Mouse (Mus musculus): ENCODE measurements around the gene Eps8l1. TPM values are rescaled to one million over a fixed set of nuclear protein-coding genes. Genes with fewer than 3 reads are reported as not detected.

Eps8l1 gene
- polyA plus RNA-seq, 1 experiment = 15.0 TPM

DNA sequence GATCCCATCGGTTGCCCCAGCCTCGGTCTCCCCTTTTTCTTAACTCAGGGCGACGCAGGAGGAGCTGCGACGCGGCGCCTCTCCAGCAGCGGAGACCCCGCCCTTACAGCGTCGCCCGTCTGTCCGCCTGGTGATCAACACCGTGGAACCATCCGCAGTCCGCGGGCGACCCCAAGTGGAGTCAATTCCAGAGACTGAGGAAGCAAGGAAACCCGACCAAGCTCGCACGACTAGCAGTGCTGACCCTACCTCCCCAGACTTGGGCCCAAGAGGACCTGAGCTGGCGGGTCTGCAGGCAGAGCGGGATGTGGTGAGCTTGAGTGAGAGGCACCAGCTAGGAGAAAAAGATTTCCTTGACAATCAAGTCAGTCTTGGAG is 10.7 kb downstream of the Eps8l1 start:
- Histone ChIP-seq H3K4me1 (ENCODE audit: control insufficient read depth, insufficient read depth, low read length) (no peaks in the 10 kb centered on the region), H3K27ac (ENCODE audit: insufficient read depth, low read length) (no peak overlapping the region), H3K4me3 (ENCODE audit: insufficient read depth, low read length) (peak overlapping the region; percentile 54)
- TF ChIP-seq CTCF (IDR thresholded peaks at IDR 0.05; ENCODE audit: extremely low read depth, insufficient read depth, low read length) = peak; percentile 72
- TF ChIP-seq POLR2A (IDR thresholded peaks at IDR 0.05; ENCODE audit: extremely low read depth, insufficient read depth, low read length) = no peak

DNA sequence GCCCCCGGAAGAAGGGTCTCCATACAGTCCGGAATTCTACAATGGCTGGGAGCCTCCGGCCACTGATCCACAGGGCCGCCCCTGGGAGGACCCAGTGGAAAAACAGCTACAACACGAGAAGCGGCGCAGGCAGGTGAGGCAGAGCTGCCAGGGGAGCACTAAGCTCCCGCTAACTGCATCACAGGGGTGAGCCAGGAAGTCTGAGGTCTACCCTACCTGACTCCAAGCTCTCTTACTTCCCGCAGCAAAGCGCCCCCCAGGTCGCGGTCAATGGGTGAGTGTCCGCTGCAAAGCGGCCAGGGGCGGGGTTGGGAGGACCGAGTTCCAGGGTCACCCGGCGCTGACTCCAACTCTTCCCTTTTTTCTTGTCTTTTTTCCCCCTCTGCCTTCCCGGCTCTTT is 13.5 kb downstream of the Eps8l1 start:
- Histone ChIP-seq H3K27ac (ENCODE audit: insufficient read depth, low read length) (no peak overlapping the region), H3K4me3 (ENCODE audit: insufficient read depth, low read length) (no peak overlapping the region), H3K4me1 (ENCODE audit: control insufficient read depth, insufficient read depth, low read length) (0 out of 2 replicates have a peak, but pooled peaks cover 2% of the 10 kb centered on the region)
- TF ChIP-seq CTCF (IDR thresholded peaks at IDR 0.05; ENCODE audit: extremely low read depth, insufficient read depth, low read length) = no peak
- no peak for TF ChIP-seq POLR2A (IDR thresholded peaks at IDR 0.05; ENCODE audit: extremely low read depth, insufficient read depth, low read length)

DNA sequence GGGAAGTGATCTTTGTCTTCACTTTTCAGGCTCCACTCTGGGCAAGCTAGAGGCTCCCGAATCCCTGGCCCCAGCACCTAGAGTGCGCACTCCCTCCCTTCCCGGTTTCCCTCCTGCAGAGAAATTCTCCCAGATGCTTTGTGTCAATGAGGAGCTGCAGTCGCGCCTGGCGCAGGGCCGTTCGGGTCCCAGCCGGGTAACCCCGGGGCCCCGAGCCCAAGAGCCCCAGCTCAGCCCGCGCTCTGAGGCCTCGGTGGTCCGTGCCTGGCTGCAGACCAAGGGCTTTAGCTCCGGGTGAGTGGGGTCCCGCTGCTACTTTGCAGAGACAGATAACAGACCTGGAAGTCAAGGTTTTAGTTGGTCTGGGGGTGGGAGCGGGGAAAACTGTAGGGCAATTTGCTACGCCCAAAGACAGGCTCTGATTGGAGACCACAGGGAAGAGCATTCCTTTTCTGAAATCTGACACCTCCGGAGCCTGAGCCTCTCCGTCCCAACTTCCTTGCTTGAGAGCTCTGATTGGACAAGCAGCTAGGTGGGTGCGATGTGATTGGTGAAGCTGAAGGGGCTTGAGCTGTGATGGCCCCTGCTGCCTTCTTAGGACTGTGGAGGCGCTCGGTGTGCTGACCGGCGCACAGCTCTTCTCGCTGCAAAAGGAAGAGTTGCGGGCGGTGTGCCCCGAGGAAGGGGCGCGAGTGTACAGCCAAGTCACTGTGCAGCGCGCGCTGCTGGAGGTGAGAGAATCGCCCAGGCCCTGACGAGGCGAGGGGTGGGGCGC is 17.7 kb downstream of the Eps8l1 start:
- Histone ChIP-seq H3K4me1 (ENCODE audit: control insufficient read depth, insufficient read depth, low read length) (0 out of 2 replicates have a peak, but pooled peaks cover 2% of the 10 kb centered on the region), H3K27ac (ENCODE audit: insufficient read depth, low read length) (no peak overlapping the region), H3K4me3 (ENCODE audit: insufficient read depth, low read length) (peak overlapping the region; percentile 8)

DNA sequence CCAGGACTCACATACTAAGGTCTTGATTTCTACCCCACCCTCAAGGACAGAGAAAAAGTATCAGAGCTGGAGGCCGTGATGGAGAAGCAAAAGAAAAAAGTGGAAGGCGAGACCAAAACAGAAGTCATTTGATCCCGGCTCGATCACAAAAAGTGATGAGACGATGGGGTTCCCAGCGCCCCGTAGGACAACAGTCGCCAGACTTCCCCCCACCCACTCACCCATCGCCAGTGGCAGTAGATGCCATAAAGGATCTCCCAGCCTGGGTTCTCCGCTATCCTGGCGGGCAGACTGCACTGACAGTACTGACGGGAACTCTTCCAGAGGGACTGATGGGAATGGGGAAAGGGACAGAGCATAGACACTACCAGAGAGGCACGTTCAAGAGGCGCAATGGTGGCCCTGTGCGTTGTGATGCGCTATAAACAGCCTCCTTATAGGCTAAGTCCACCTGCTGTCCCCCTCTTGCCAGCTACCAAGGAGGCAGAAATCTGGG is 18.4 kb downstream of the Eps8l1 start:
- Histone ChIP-seq H3K27ac (ENCODE audit: insufficient read depth, low read length) (no peak overlapping the region), H3K4me3 (ENCODE audit: insufficient read depth, low read length) (peak overlapping the region; percentile 8), H3K4me1 (ENCODE audit: control insufficient read depth, insufficient read depth, low read length) (0 out of 2 replicates have a peak, but pooled peaks cover 2% of the 10 kb centered on the region)
- TF ChIP-seq POLR2A (IDR thresholded peaks at IDR 0.05; ENCODE audit: extremely low read depth, insufficient read depth, low read length) (no peak), CTCF (IDR thresholded peaks at IDR 0.05; ENCODE audit: extremely low read depth, insufficient read depth, low read length) (no peak)

More for the DNA sequence above, 17.7 kb downstream of the Eps8l1 start:
- TF ChIP-seq CTCF (IDR thresholded peaks at IDR 0.05; ENCODE audit: extremely low read depth, insufficient read depth, low read length) (no peak), POLR2A (IDR thresholded peaks at IDR 0.05; ENCODE audit: extremely low read depth, insufficient read depth, low read length) (0 out of 2 replicates have a peak, but pooled peaks have one; percentile 25)

DNA sequence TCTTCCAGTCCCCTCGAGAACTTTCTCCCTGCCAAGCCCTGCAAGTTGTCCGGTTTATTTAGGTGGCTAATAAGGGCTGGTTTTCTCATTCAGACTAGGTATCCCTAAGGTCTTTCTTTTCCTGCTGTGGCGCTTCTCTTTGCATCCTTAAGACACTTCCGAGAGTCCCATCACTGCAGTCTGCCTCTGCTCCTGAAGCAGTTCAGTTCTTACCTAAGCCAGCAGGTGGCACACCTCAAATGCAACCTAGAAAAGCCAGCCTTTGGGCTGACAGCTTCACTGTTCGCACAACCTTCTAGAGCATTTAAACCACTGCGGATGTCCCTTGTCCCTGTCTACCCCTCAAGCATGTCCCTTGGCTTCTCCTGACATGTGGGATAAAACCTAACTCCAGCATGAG is 19.2 kb downstream of the Eps8l1 start:
- no peak overlapping the region for H3K4me3 ChIP-seq (ENCODE audit: insufficient read depth, low read length)
- H3K4me1 ChIP-seq (ENCODE audit: control insufficient read depth, insufficient read depth, low read length) = 0 out of 2 replicates have a peak, but pooled peaks cover 2% of the 10 kb centered on the region
- no peak overlapping the region for H3K27ac ChIP-seq (ENCODE audit: insufficient read depth, low read length)
- TF ChIP-seq CTCF (IDR thresholded peaks at IDR 0.05; ENCODE audit: extremely low read depth, insufficient read depth, low read length) = peak; percentile 58
- TF ChIP-seq POLR2A (IDR thresholded peaks at IDR 0.05; ENCODE audit: extremely low read depth, insufficient read depth, low read length) = no peak

DNA sequence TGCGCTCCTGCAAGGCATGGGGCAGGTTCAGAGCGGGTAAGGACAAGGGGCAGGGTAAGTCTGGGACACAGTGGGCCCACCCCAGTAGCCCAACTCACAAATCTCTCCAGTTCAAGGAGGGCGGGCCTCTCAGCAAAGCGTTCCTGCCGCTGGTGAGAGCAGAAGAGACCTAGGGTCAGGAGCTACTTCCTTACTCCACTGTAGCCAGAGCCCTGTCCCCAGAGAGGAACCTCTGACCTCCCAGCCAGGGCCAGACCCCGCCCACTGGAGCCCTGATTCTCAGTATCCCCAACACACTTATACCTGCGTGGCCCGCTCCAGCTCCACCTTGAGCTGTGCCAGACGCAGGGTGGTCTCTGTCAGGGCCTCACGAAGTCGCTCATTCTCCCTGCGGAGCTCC is 21.8 kb downstream of the Eps8l1 start:
- Histone ChIP-seq H3K4me1 (ENCODE audit: control insufficient read depth, insufficient read depth, low read length) (0 out of 2 replicates have a peak, but pooled peaks cover 2% of the 10 kb centered on the region), H3K4me3 (ENCODE audit: insufficient read depth, low read length) (no peak overlapping the region), H3K27ac (ENCODE audit: insufficient read depth, low read length) (no peak overlapping the region)
- TF ChIP-seq POLR2A (IDR thresholded peaks at IDR 0.05; ENCODE audit: extremely low read depth, insufficient read depth, low read length) (no peak), CTCF (IDR thresholded peaks at IDR 0.05; ENCODE audit: extremely low read depth, insufficient read depth, low read length) (no peak)

DNA sequence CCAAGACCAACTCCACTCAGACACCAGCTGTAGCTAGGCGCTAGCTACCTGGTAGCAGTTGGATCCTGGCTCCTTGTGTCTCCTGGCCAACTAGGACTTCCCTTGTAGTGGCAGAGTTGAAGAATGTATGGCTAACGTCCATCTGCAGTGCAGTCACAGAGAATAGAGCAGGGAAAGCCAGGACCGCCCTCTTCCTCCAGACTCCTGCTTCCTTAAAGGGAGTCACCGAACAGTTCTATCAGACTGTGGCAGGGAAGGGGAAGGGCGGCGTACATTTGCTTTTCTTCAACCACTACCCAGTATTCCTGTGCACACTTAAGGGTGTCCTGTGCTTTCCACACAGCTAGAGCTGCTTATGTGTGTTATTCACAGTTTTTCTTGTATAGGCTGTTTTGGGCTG is 30.8 kb downstream of the Eps8l1 start:
- TF ChIP-seq CTCF (IDR thresholded peaks at IDR 0.05; ENCODE audit: extremely low read depth, insufficient read depth, low read length) (no peak), POLR2A (IDR thresholded peaks at IDR 0.05; ENCODE audit: extremely low read depth, insufficient read depth, low read length) (no peak)
- H3K27ac ChIP-seq (ENCODE audit: insufficient read depth, low read length) = no peak overlapping the region

DNA sequence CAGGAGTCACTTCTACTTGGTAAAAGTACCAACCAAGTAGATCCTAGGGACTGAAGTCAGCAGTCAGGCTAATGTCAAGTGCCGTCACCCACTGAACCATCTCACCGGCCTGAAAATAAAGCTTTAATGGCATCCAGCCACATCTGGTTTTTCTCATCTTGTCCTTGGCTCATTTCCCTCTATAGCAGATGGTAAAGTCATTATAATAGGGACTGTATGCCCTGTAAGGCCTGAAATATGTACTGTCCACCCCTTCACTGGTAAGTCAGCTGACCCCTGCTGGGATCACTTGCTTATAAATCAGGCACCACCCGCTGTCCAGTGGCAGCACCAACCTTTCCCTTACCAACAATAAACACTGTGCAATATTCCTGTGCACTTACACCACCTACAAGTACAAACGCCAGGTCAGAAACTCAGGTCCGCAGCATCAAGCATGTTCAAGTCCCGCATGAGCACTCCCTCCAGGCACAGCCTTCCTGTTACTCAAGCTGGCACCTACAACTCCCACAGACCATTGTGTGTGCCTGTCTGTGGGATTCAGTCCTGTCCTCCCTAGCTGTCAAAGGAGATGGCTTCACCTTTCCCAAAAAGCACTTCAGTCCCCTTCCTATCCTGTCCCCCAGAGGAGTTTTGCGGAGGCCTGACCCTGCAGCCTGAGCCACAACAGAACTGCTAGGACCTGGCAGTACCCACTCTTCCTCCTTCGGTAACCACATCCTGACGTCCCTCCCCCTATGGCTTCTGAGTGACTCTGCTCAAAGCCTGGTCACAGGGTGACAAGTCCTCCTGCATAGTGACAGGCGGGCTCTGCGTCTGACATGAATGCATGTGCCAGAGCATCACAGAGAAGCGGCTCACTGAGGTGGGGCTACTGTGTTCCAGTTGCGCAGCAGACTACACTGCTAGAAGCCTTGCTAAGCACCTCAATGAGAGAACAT is 32.1 kb downstream of the Eps8l1 start:
- Histone ChIP-seq H3K4me1 (ENCODE audit: control insufficient read depth, insufficient read depth, low read length) (no peaks in the 10 kb centered on the region; the same call in 1 of the 2 replicates), H3K27ac (ENCODE audit: insufficient read depth, low read length) (no peak overlapping the region), H3K4me3 (ENCODE audit: insufficient read depth, low read length) (no peak overlapping the region)
- no peak for TF ChIP-seq CTCF (IDR thresholded peaks at IDR 0.05; ENCODE audit: extremely low read depth, insufficient read depth, low read length)
- no peak for TF ChIP-seq POLR2A (IDR thresholded peaks at IDR 0.05; ENCODE audit: extremely low read depth, insufficient read depth, low read length)

More for the DNA sequence above, 30.8 kb downstream of the Eps8l1 start:
- no peaks in the 10 kb centered on the region for H3K4me1 ChIP-seq (ENCODE audit: control insufficient read depth, insufficient read depth, low read length)
- H3K4me3 ChIP-seq (ENCODE audit: insufficient read depth, low read length) = no peak overlapping the region

DNA sequence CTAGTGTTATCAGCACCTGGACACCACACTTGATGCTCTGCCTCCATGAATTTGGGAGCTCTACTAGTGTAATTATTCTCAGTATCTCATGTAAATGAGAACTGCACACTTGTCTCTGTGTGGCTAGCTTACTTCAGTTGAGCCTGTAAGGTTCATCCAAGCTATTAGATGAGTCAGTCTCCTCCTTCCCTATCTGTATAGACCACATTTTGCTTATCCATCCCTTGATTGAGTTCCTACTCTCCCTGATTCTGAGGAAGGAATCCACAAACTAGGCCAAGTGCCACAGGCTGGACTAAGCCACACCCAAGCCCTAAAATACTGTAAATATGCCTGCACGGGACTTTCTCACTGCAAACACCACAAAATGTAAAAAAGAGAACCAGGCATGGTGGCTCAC is 33.5 kb downstream of the Eps8l1 start:
- Histone ChIP-seq H3K27ac (ENCODE audit: insufficient read depth, low read length) (no peak overlapping the region), H3K4me3 (ENCODE audit: insufficient read depth, low read length) (no peak overlapping the region), H3K4me1 (ENCODE audit: control insufficient read depth, insufficient read depth, low read length) (peaks cover 5% of the 10 kb centered on the region)
- no peak for TF ChIP-seq CTCF (IDR thresholded peaks at IDR 0.05; ENCODE audit: extremely low read depth, insufficient read depth, low read length)
- no peak for TF ChIP-seq POLR2A (IDR thresholded peaks at IDR 0.05; ENCODE audit: extremely low read depth, insufficient read depth, low read length)

Data from cortical plate, adult 2 months (tissue).